Mouse (Mus musculus) monocyte, adult 2 months (primary cell): Measurements from ENCODE around the gene D130043K22Rik.

Experiments used
- DNase-seq, 2 experiments: peaks; one replicate each; pipeline ENCODE4 v3.0.0; 2022; ENCODE audit warnings: low spot score in 2 of 2, low read depth in 1 of 2

The D130043K22Rik gene

DNA sequence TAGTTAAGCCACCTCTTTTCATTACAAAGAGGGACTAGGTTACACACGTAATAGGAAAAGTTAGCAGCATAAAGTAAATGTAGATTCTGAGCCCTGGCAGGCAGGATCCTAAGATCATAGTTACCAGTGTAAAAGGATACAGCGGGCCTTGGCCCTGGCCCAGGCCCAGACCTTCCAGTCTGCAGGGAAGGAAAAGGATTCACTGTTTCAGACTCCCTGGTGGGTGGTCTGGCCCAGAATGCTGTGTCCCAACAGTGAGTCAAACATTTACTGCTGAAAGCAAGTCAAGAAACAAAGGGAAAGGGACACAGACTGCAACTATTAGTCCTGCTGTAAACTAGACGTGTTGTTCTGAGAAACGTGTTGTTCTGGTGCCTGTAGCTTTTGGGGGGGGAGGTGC lies 100.6 kb downstream of the D130043K22Rik start:
- DNase-seq = no peak

DNA sequence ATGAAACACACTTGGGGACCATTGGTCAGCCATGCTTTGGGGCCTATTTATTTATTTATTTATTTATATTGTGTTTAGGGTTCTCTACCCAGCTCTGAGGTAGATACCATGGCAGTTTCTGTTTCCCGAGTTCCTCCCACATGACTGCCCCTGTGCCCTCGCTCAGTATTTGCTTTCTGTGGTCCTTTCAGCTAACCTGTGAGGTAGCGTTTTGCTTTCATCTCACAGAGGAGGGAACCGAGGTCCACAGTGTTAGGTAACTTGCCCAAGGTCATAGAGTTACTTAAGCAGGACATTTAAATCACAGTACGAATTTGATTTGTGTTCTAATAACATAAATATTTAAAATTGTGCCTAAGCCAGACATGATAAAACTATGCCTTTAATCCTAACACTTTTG lies 102.2 kb downstream of the D130043K22Rik start:
- DNase-seq = no peak

DNA sequence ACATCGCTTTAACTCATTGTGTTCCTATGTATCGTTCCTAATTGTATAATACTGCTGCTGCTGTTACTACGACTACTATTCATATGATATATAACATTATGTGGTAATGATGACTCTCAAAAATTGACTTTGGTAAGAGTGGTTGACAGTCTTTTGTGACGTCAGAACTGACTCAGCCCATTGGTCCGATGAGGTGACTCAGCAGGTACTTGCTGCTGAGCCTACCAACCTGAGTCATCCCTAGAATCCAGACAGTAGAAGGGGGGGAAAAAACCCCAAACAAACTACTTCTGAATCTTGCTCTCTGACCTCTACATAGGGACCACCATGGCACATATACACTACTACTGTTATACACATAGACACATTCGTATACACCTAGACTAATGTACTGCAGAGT lies 103.9 kb downstream of the D130043K22Rik start:
- no peak for DNase-seq
